Mouse (Mus musculus) embryo, embryonic 10.5 days (tissue): ENCODE data around the gene Pilrb1.
A peak's percentile ranks its signal among the peaks of the same experiment; 100 is the strongest.
"Not testable (repeated sequence)": the region's sequence is repeated elsewhere in the genome, so short reads cannot be mapped to it uniquely, and the experiment has no call there.

ENCODE experiments used
- DNase-seq: peaks from one replicate; pipeline ENCODE4 v3.0.0-alpha.2; 2015; ENCODE audit warnings: low spot score

Gene Pilrb1

GRCm38 (mm10) chr5:137857960-137858710 is at the start of gene Pilrb1:
Pilrb1 (minus strand) TSS chr5:137858106.
- not testable (repeated sequence) for DNase-seq

GRCm38 (mm10) chr5:137897812-137898211 is 39.9 kb upstream of the Pilrb1 start:
- no peak for DNase-seq

GRCm38 (mm10) chr5:137892954-137893353 is 35.0 kb upstream of the Pilrb1 start:
- DNase-seq: peak; percentile 12

- no peak for DNase-seq
These were observed 29.8 kb upstream of the Pilrb1 start for GRCm38 (mm10) chr5:137887666-137888065.

GRCm38 (mm10) chr5:137885894-137886293 is 28.0 kb upstream of the Pilrb1 start:
- peak; percentile 75 for DNase-seq

GRCm38 (mm10) chr5:137883345-137883744 is 25.4 kb upstream of the Pilrb1 start:
- DNase-seq: no peak

- DNase-seq: no peak
These were observed 25.0 kb upstream of the Pilrb1 start for GRCm38 (mm10) chr5:137882922-137883321.

GRCm38 (mm10) chr5:137877860-137878259 is 20.0 kb upstream of the Pilrb1 start:
- DNase-seq: peak; percentile 5

- no peak for DNase-seq
These were observed 17.1 kb upstream of the Pilrb1 start for GRCm38 (mm10) chr5:137875054-137875453.

GRCm38 (mm10) chr5:137872381-137872702 is 14.4 kb upstream of the Pilrb1 start:
- DNase-seq: not testable (repeated sequence)

GRCm38 (mm10) chr5:137871644-137872380 is 13.9 kb upstream of the Pilrb1 start, which contains the start of gene Pilrb2:
Pilrb2 (minus strand) TSS chr5:137871815.
- DNase-seq: not testable (repeated sequence)

GRCm38 (mm10) chr5:137868600-137868999 is 10.7 kb upstream of the Pilrb1 start:
- not testable (repeated sequence) for DNase-seq

- not testable (repeated sequence) for DNase-seq
These were observed 6.1 kb upstream of the Pilrb1 start for GRCm38 (mm10) chr5:137864008-137864407.

- DNase-seq: not testable (repeated sequence)
These were observed 1.0 kb downstream of the Pilrb1 start for GRCm38 (mm10) chr5:137856870-137857269.

- not testable (repeated sequence) for DNase-seq
These were observed 3.0 kb downstream of the Pilrb1 start for GRCm38 (mm10) chr5:137854907-137855306.

- not testable (repeated sequence) for DNase-seq
These were observed 7.6 kb downstream of the Pilrb1 start for GRCm38 (mm10) chr5:137850313-137850712.

- not testable (repeated sequence) for DNase-seq
These were observed 20.8 kb downstream of the Pilrb1 start for GRCm38 (mm10) chr5:137837110-137837509.

- DNase-seq: no peak
These were observed 21.3 kb downstream of the Pilrb1 start for GRCm38 (mm10) chr5:137836611-137837010.

- DNase-seq: not testable (repeated sequence)
These were observed 21.9 kb downstream of the Pilrb1 start, which contains the start of gene Pilra for GRCm38 (mm10) chr5:137835966-137836520. Pilra (minus strand) TSS chr5:137836281.

GRCm38 (mm10) chr5:137833500-137833899 is 24.4 kb downstream of the Pilrb1 start:
- no peak for DNase-seq

GRCm38 (mm10) chr5:137831506-137831905 is 26.4 kb downstream of the Pilrb1 start:
- DNase-seq: no peak

- no peak for DNase-seq
These were observed 26.8 kb downstream of the Pilrb1 start for GRCm38 (mm10) chr5:137831106-137831505.

- DNase-seq: no peak
These were observed 27.7 kb downstream of the Pilrb1 start for GRCm38 (mm10) chr5:137830238-137830637.
